Mouse (Mus musculus) MEL (cell line): Measurements from ENCODE around the gene Upf2.

Source experiments
- CTCF ChIP-seq, 3 experiments: IDR thresholded peaks in 2 of 3; conservative IDR thresholded peaks in 1 of 3; 2 replicates each; pipeline ENCODE4 v1.5.1; 2011 to 2012; ENCODE audit warnings: low read length in 3 of 3, low read depth in 2 of 3, mild to moderate bottlenecking in 2 of 3, improper control_type of control experiment in 1 of 3, inconsistent platforms in 1 of 3, mixed read lengths in 1 of 3, moderate library complexity in 1 of 3; ENCODE audit not compliant: control insufficient read depth in 1 of 3, insufficient read depth in 1 of 3, poor library complexity in 1 of 3, severe bottlenecking in 1 of 3
- ELF1 ChIP-seq: IDR thresholded peaks from 2 replicates; pipeline ENCODE4 v1.6.1; 2014; ENCODE audit warnings: low read depth, mild to moderate bottlenecking, inconsistent platforms, low read length, improper control_type of control experiment, moderate library complexity
- EP300 ChIP-seq, 2 experiments: IDR thresholded peaks; 2 replicates each; pipeline ENCODE4 v1.6.1; 2011; ENCODE audit warnings: improper control_type of control experiment in 2 of 2, low read length in 2 of 2, low read depth in 1 of 2, mild to moderate bottlenecking in 1 of 2
- MAZ ChIP-seq: IDR thresholded peaks from 2 replicates; pipeline ENCODE4 v1.6.1; 2012; ENCODE audit warnings: low read depth, mild to moderate bottlenecking, inconsistent platforms, low read length, improper control_type of control experiment
- MEF2A ChIP-seq: IDR thresholded peaks from 2 replicates; pipeline ENCODE4 v1.6.1; 2014; ENCODE audit warnings: low read depth, mild to moderate bottlenecking, inconsistent platforms, low read length, improper control_type of control experiment; ENCODE audit not compliant: poor library complexity, insufficient replicate concordance, severe bottlenecking; ENCODE audit errors: extremely low read depth
- POLR2AphosphoS2 ChIP-seq: IDR thresholded peaks from 2 replicates; pipeline ENCODE4 v1.6.1; 2011; ENCODE audit warnings: low read length, improper control_type of control experiment

DNA sequence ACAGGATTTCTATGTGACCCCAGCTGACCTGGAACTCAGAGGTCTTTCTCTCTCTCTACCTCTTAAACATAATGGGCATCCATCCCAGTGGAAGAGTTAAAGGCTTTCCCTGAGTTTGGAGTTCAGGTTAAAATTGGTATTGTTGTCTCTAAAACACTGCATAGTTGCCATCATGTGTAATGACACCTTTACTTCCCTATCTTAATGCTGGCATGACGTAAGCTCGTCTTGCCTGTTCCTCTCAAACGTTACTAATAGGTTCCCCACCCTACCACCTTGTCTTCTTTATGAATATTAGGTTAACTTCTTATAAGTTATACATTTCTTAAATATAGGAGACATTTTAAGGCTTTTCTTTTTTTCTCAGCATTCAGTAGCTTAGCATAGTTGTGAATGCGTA lies 26.3 kb downstream of the Upf2 start:
- TF ChIP-seq MAZ (no peak), CTCF (IDR thresholded peaks at IDR 0.05 in 2 of 3, conservative IDR thresholded peaks at IDR 0.05 in 1 of 3; ENCODE audit: control insufficient read depth in 1 of 3, insufficient read depth in 1 of 3, low read depth in 2 of 3, low read length in 3 of 3, poor library complexity in 1 of 3, severe bottlenecking in 1 of 3) (no peak), EP300 (IDR thresholded peaks at IDR 0.05; ENCODE audit: low read depth in 1 of 2, low read length in 2 of 2) (no peak), ELF1 (no peak), MEF2A (no peak), POLR2AphosphoS2 (no peak)
